Comparison of ENCODE assay signal across 8 mouse cellular contexts in the genomic region with DNA sequence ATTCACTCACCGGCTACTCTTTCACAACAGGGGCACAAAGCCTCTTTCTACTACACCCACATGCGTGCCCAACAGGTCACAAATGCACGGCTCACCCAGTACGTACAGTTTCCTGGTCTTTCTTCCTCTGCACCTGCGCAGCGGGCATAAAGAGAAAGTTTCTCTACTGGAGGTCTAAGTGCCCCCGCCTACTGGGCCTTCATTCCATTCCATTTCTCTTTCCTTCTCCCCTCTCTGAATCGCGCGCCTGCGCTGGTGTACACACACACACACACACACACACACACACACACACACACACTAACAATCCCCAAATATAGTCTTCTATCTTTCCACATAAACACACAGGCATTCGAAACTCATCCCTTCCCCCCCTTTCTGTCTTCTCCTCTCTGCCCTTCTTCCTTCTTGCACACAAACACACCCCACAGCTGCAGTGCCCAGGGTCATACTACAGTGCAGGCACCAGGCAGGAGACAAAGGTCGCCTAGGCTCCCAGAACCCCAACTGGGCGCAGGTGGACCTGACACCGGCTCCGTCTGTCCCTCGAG. TPM values are rescaled to one million over a fixed set of nuclear protein-coding genes. Genes with fewer than 3 reads are reported as not detected.
DNase-seq lines count a peak whose midpoint lies in the region; ATAC-seq lines count a peak whose summit lies in the region.

No protein-coding gene starts in this region.

- peak overlapping the region; percentile 71 for H3K9ac ChIP-seq in heart, embryonic 15.5 days
- H3K9ac ChIP-seq in liver, embryonic 11.5 days (ENCODE audit: low read depth, low read length) = peak overlapping the region; percentile 77
- peak overlapping the region; percentile 87 for H3K9ac ChIP-seq in midbrain, embryonic 16.5 days (ENCODE audit: low read depth, low read length)

- WGBS in heart, embryonic 15.5 days = 20% methylated on average over 17 of the region's 17 CpGs
- WGBS in liver, embryonic 11.5 days = 29% methylated on average over 17 of the region's 17 CpGs
- 8% methylated on average over 17 of the region's 17 CpGs for WGBS in midbrain, embryonic 16.5 days

- H3K9me3 ChIP-seq in heart, embryonic 15.5 days (replicated peaks) = no peaks in the 10 kb centered on the region
- H3K9me3 ChIP-seq in liver, embryonic 11.5 days (ENCODE audit: control insufficient read depth, low read length) = no peaks in the 10 kb centered on the region
- H3K9me3 ChIP-seq in midbrain, embryonic 16.5 days (replicated peaks; ENCODE audit: control insufficient read depth, low read length, poor library complexity, severe bottlenecking) = no peaks in the 10 kb centered on the region

- peak overlapping the region; percentile 89 for H3K4me2 ChIP-seq in heart, embryonic 15.5 days
- H3K4me2 ChIP-seq in liver, embryonic 11.5 days = peak overlapping the region; percentile 90
- H3K4me2 ChIP-seq in midbrain, embryonic 16.5 days (ENCODE audit: low read length) = peak overlapping the region; percentile 83

- H3K4me3 ChIP-seq in heart, embryonic 15.5 days = peak overlapping the region; percentile 65
- peak overlapping the region; percentile 77 for H3K4me3 ChIP-seq in liver, embryonic 11.5 days (ENCODE audit: low read depth, low read length)
- peak overlapping the region; percentile 77 for H3K4me3 ChIP-seq in midbrain, embryonic 16.5 days (ENCODE audit: low read depth, low read length)

- 0 out of 2 replicates have a peak, but pooled peaks cover 8% of the 10 kb centered on the region for H3K27me3 ChIP-seq in heart, embryonic 15.5 days
- peaks cover 34% of the 10 kb centered on the region for H3K27me3 ChIP-seq in liver, embryonic 11.5 days (replicated peaks; ENCODE audit: control insufficient read depth, insufficient read depth, low read length)
- no peaks in the 10 kb centered on the region for H3K27me3 ChIP-seq in midbrain, embryonic 16.5 days (ENCODE audit: control insufficient read depth, insufficient read depth, low read depth, low read length)

- H3K36me3 ChIP-seq in heart, embryonic 15.5 days = no peaks in the 10 kb centered on the region
- no peaks in the 10 kb centered on the region for H3K36me3 ChIP-seq in liver, embryonic 11.5 days (ENCODE audit: control insufficient read depth, insufficient read depth, low read length)
- H3K36me3 ChIP-seq in midbrain, embryonic 16.5 days (ENCODE audit: control insufficient read depth, insufficient read depth, low read length) = no peaks in the 10 kb centered on the region

- peaks cover 39% of the 10 kb centered on the region for H3K4me1 ChIP-seq in heart, embryonic 15.5 days (replicated peaks)
- peaks cover 39% of the 10 kb centered on the region for H3K4me1 ChIP-seq in liver, embryonic 11.5 days (replicated peaks; ENCODE audit: control insufficient read depth, insufficient read depth, low read length)
- peaks cover 37% of the 10 kb centered on the region for H3K4me1 ChIP-seq in midbrain, embryonic 16.5 days (ENCODE audit: control insufficient read depth, insufficient read depth, low read length)

- ATAC-seq in heart, embryonic 15.5 days (replicated peaks; ENCODE audit: insufficient number of reproducible peaks, insufficient read depth, low FRiP score, low read depth) = peak; percentile 63
- ATAC-seq in hematopoietic stem cell, adult 5-6 weeks (replicated peaks in 1 of 2; ENCODE audit: insufficient read depth in 1 of 2, low FRiP score in 2 of 2, low TSS enrichment in 1 of 2, low read depth in 1 of 2, poor library complexity in 2 of 2, severe bottlenecking in 2 of 2) = peak; percentile 43 to 54; a peak in 3 of 4 replicates
- ATAC-seq in liver, embryonic 11.5 days (replicated peaks; ENCODE audit: low FRiP score) = peak; percentile 71
- peak; percentile 77 for ATAC-seq in midbrain, embryonic 16.5 days

- peak overlapping the region; percentile 66 for H3K27ac ChIP-seq in heart, embryonic 15.5 days
- H3K27ac ChIP-seq in liver, embryonic 11.5 days (ENCODE audit: low read depth, low read length) = peak overlapping the region; percentile 58; the same call in 1 of the 2 replicates
- 0 out of 2 replicates have a peak overlapping the region, but pooled peaks have one; percentile 53 for H3K27ac ChIP-seq in midbrain, embryonic 16.5 days (ENCODE audit: low read length)

- no peak for DNase-seq in heart, adult 11 months
- DNase-seq in ZHBTc4 (ENCODE audit: low read depth, low spot score) = peak; percentile 30
- DNase-seq in liver, embryonic 11.5 days (ENCODE audit: low spot score) = no peak
- DNase-seq in thymus, postnatal 4 days = peak; percentile 77
- no peak for DNase-seq in cerebellum, postnatal 10 days

RNA-seq across cellular contexts. Expression of a gene that starts 0.5 kb away (rescaled TPM):
- polyA plus RNA-seq in heart, embryonic 15.5 days (2015; fragmentation: Nextera tagmentation; extraction: Ambion mirVana) = 51.3 and 77.2 TPM in 2 replicates
- 9.1 and 11.4 TPM in 2 replicates for total RNA-seq in hematopoietic stem cell, adult 5-6 weeks (2017)
- polyA plus RNA-seq in liver, embryonic 11.5 days (2014; fragmentation: Nextera tagmentation; extraction: Ambion mirVana) = 51.9 and 61.4 TPM in 2 replicates
- polyA plus RNA-seq in midbrain, embryonic 16.5 days (2015; fragmentation: Nextera tagmentation; extraction: Ambion mirVana) = 20.8 and 21.3 TPM in 2 replicates

Comparison
In these comparisons a context has a peak if more than half of its experiments do, and no peak if none do; other contexts are left out.
1. DNase-seq: peak in ZHBTc4 (single experiment) and thymus, postnatal 4 days (single experiment); none in heart, adult 11 months (single experiment), liver, embryonic 11.5 days (single experiment) and cerebellum, postnatal 10 days (0 of 2).
2. Peak in every context shown above with its lines, with median percentiles within 50 percentile points of each other: ATAC-seq, H3K27ac ChIP-seq, H3K4me2 ChIP-seq, H3K4me3 ChIP-seq and H3K9ac ChIP-seq.